In genomic region chr1:77824716-77825387, GRCm38 (mm10) we compare ENCODE assay signal across 13 mouse cellular contexts.
DNase-seq lines count a peak whose midpoint lies in the region; ATAC-seq lines count a peak whose summit lies in the region.
"Had no signal": no experiment of that assay in that cellular context is flagged by ENCODE, and none has a peak within 500 bp of the region (broad histone marks: within the 10 kb centered on the region; RNA-seq: fewer than 3 reads in every experiment).

No protein-coding gene starts in this region.

- no peaks in the 10 kb centered on the region for H3K27me3 ChIP-seq in heart, embryonic 13.5 days (replicated peaks)
- H3K27me3 ChIP-seq in forebrain, embryonic 15.5 days: no peaks in the 10 kb centered on the region
- no peaks in the 10 kb centered on the region for H3K27me3 ChIP-seq in neural tube, embryonic 12.5 days (replicated peaks)
- H3K27me3 ChIP-seq: liver, embryonic 15.5 days had no signal

- H3K4me2 ChIP-seq in heart, embryonic 13.5 days: peak overlapping the region; percentile 31
- peak overlapping the region; percentile 29; the same call in 1 of the 2 replicates for H3K4me2 ChIP-seq in forebrain, embryonic 15.5 days (replicated peaks)
- H3K4me2 ChIP-seq in neural tube, embryonic 12.5 days (replicated peaks): peak overlapping the region; percentile 7; the same call in 1 of the 2 replicates
- H3K4me2 ChIP-seq: liver, embryonic 15.5 days had no signal

- DNase-seq in heart, adult 9 months (ENCODE audit: low spot score in 2 of 2): no peak
- DNase-seq in layer of hippocampus, adult 9-11 months: peak; percentile 52
- no peak for DNase-seq in embryo, embryonic 10.5 days (ENCODE audit: low spot score)
- DNase-seq in adrenal gland, postnatal 14 days: no peak
- DNase-seq: adrenal gland, adult 2 months; cerebellum, adult 8-10 months; heart, postnatal 4 days had no signal

- H3K4me1 ChIP-seq in heart, embryonic 13.5 days: peaks cover 7% of the 10 kb centered on the region; the same call in 1 of the 2 replicates
- H3K4me1 ChIP-seq in forebrain, embryonic 15.5 days: peaks cover 23% of the 10 kb centered on the region
- H3K4me1 ChIP-seq in neural tube, embryonic 12.5 days: peaks cover 15% of the 10 kb centered on the region
- H3K4me1 ChIP-seq: liver, embryonic 15.5 days had no signal

- H3K4me3 ChIP-seq in heart, embryonic 13.5 days: no peak overlapping the region
- no peak overlapping the region for H3K4me3 ChIP-seq in forebrain, embryonic 15.5 days
- H3K4me3 ChIP-seq in neural tube, embryonic 12.5 days: no peak overlapping the region
- H3K4me3 ChIP-seq: liver, embryonic 15.5 days had no signal

- H3K9me3 ChIP-seq in heart, embryonic 13.5 days: no peaks in the 10 kb centered on the region
- no peaks in the 10 kb centered on the region for H3K9me3 ChIP-seq in forebrain, embryonic 15.5 days
- H3K9me3 ChIP-seq in neural tube, embryonic 12.5 days: no peaks in the 10 kb centered on the region
- H3K9me3 ChIP-seq: liver, embryonic 15.5 days had no signal

- ATAC-seq in heart, embryonic 13.5 days (ENCODE audit: extremely low read depth, insufficient number of reproducible peaks, low FRiP score, low TSS enrichment): no peak
- ATAC-seq in forebrain, embryonic 15.5 days (replicated peaks): peak; percentile 59
- ATAC-seq in neural tube, embryonic 12.5 days (ENCODE audit: low FRiP score, low read depth): no peak
- ATAC-seq in erythroid progenitor cell, adult 5-6 weeks (replicated peaks; ENCODE audit: low FRiP score, poor library complexity, severe bottlenecking): no peak

- no peaks in the 10 kb centered on the region for H3K36me3 ChIP-seq in heart, embryonic 13.5 days
- no peaks in the 10 kb centered on the region for H3K36me3 ChIP-seq in forebrain, embryonic 15.5 days
- H3K36me3 ChIP-seq in neural tube, embryonic 12.5 days: no peaks in the 10 kb centered on the region
- H3K36me3 ChIP-seq: G1E; liver, embryonic 15.5 days had no signal

- no peak overlapping the region for H3K27ac ChIP-seq in heart, embryonic 13.5 days (replicated peaks)
- peak overlapping the region; percentile 62 for H3K27ac ChIP-seq in forebrain, embryonic 15.5 days (replicated peaks)
- H3K27ac ChIP-seq in neural tube, embryonic 12.5 days: no peak overlapping the region
- H3K27ac ChIP-seq: liver, embryonic 15.5 days had no signal

- no peak overlapping the region for H3K9ac ChIP-seq in heart, embryonic 13.5 days
- no peak overlapping the region for H3K9ac ChIP-seq in forebrain, embryonic 15.5 days (replicated peaks)
- H3K9ac ChIP-seq in neural tube, embryonic 12.5 days: no peak overlapping the region
- H3K9ac ChIP-seq: liver, embryonic 15.5 days had no signal

- WGBS in heart, embryonic 13.5 days: 45% methylated on average over 5 of the region's 5 CpGs
- 28% methylated on average over 5 of the region's 5 CpGs for WGBS in forebrain, embryonic 15.5 days
- WGBS in neural tube, embryonic 12.5 days: 41% methylated on average over 5 of the region's 5 CpGs
